Mouse (Mus musculus) liver, embryonic 14.5 days (tissue): ENCODE results near the gene Ilf2. TPM values are rescaled to one million over a fixed set of nuclear protein-coding genes. Genes with fewer than 3 reads are reported as not detected.

Experiments
- ATAC-seq: fragments of 200-750 bp; cut with Nextera tagmentation; 2 replicates; pipeline ENCODE4 v1.8.0; 2017; ENCODE audit warnings: moderate number of reproducible peaks, mild to moderate bottlenecking, moderate library complexity; ENCODE audit not compliant: insufficient read depth
- DNase-seq, 3 experiments: peaks; one replicate each; pipeline ENCODE4 v3.0.0-alpha.2; 2012 to 2013; ENCODE audit warnings: low read depth in 3 of 3, low spot score in 3 of 3
- H3K27ac ChIP-seq: fragments of 300-500 bp; sonication (generic); 2 replicates; pipeline ENCODE4 v1.5.1; 2014; ENCODE audit warnings: moderate library complexity, mild to moderate bottlenecking, control low read depth, inconsistent platforms
- H3K27me3 ChIP-seq: fragments of 300-500 bp; sonication (generic); 2 replicates; pipeline ENCODE4 v1.6.1; 2014; ENCODE audit warnings: mild to moderate bottlenecking, low read length, moderate library complexity; ENCODE audit not compliant: control insufficient read depth, insufficient read depth
- H3K36me3 ChIP-seq: fragments of 300-500 bp; sonication (generic); replicated peaks from 2 replicates; pipeline ENCODE4 v1.6.1; 2014; ENCODE audit warnings: low read depth; ENCODE audit not compliant: control insufficient read depth, insufficient read depth
- H3K4me1 ChIP-seq, 2 experiments: fragments of 200-500 bp in 1 of 2; fragments of 300-500 bp in 1 of 2; sonication (generic) in 1 of 2; replicated peaks; 2 replicates each; pipeline ENCODE4 v1.6.1; 2012 to 2014; ENCODE audit warnings: antibody characterized with exemption in 1 of 2, inconsistent platforms in 1 of 2, low read length in 1 of 2; ENCODE audit not compliant: control insufficient read depth in 2 of 2, insufficient read depth in 2 of 2
- H3K4me2 ChIP-seq: fragments of 300-500 bp; sonication (generic); 2 replicates; pipeline ENCODE4 v1.6.1; 2014; ENCODE audit warnings: low read depth, mild to moderate bottlenecking, control low read depth, moderate library complexity
- H3K4me3 ChIP-seq, 2 experiments: fragments of 200-500 bp in 1 of 2; fragments of 300-500 bp in 1 of 2; sonication (generic) in 1 of 2; 2 replicates each; pipeline ENCODE4 v1.5.1; 2012 to 2014; ENCODE audit warnings: low read depth in 2 of 2, low read length in 2 of 2, mild to moderate bottlenecking in 2 of 2, control low read depth in 1 of 2, inconsistent platforms in 1 of 2, moderate library complexity in 1 of 2; ENCODE audit not compliant: insufficient read depth in 1 of 2
- H3K9ac ChIP-seq: fragments of 300-500 bp; sonication (generic); replicated peaks from 2 replicates; pipeline ENCODE4 v1.6.1; 2014; ENCODE audit warnings: mild to moderate bottlenecking, control low read depth, moderate library complexity
- H3K9me3 ChIP-seq: fragments of 300-500 bp; sonication (generic); 2 replicates; pipeline ENCODE4 v1.6.1; 2016; ENCODE audit warnings: low read length, mixed read lengths; ENCODE audit not compliant: control insufficient read depth
- CTCF ChIP-seq: IDR thresholded peaks from 2 replicates; pipeline ENCODE4 v1.5.1; 2016; ENCODE audit warnings: antibody characterized with exemption, low read depth, control low read depth
- EP300 ChIP-seq: IDR thresholded peaks from 2 replicates; pipeline ENCODE4 v1.6.1; 2016; ENCODE audit warnings: antibody characterized with exemption, low read depth
- WGBS: fragments of 180-500 bp; shearing (Covaris S2); extraction: QIAGEN DNeasy Blood & Tissue Kit; methylation state at CpG from one replicate; pipeline ENCODE4 v1.1.7; 2014; ENCODE audit not compliant: insufficient replicate concordance; 5-methylcytosine and 5-hydroxymethylcytosine counted together
- polyA plus RNA-seq, 2 experiments: library from polyadenylated mRNA; depleted of rRNA in 1 of 2; stranded (reverse) in 1 of 2; unstranded in 1 of 2; fragments of >200 nt; fragmentation: Nextera tagmentation in 1 of 2; extraction: Ambion mirVana in 1 of 2; gene quantifications; 2 replicates each; pipeline versions ENCODE4 v1.2.1 to v1.2.3; 2012 to 2014

Ilf2 gene
- polyA plus RNA-seq, 2 experiments, result 34.5 to 46.5 TPM

- no peak for TF ChIP-seq CTCF
- TF ChIP-seq EP300, result no peak
- Histone ChIP-seq H3K4me1 (peaks cover 0 to 2% of the 10 kb centered on the region in 2 experiments; a peak in 1 of 4 replicates), H3K27ac (no peak overlapping the region), H3K27me3 (peaks cover 45% of the 10 kb centered on the region), H3K4me2 (no peak overlapping the region), H3K4me3 (no peak overlapping the region), H3K9me3 (no peaks in the 10 kb centered on the region), H3K36me3 (no peaks in the 10 kb centered on the region), H3K9ac (no peak overlapping the region)
- DNase-seq (no peak), ATAC-seq (no peak)
- WGBS, result 62% methylated on average over 3 of the region's 3 CpGs
Measured at GRCm38 (mm10) chr3:90461935-90462334, 14.0 kb upstream of the Ilf2 start.

GRCm38 (mm10) chr3:90462579-90462978 is 13.3 kb upstream of the Ilf2 start:
- DNase-seq, result no peak

GRCm38 (mm10) chr3:90464552-90465080 is 11.3 kb upstream of the Ilf2 start:
- no peak overlapping the region for H3K27ac ChIP-seq
- no peak for DNase-seq
- peak overlapping the region; percentile 67 for H3K4me2 ChIP-seq
- H3K27me3 ChIP-seq, result peaks cover 45% of the 10 kb centered on the region
- ATAC-seq, result no peak
- no peak for TF ChIP-seq EP300
- no peak for TF ChIP-seq CTCF
- no peak overlapping the region for H3K9ac ChIP-seq
- H3K4me3 ChIP-seq, result peak overlapping the region; percentile 10 to 48; a peak in 3 of 4 replicates
- no peaks in the 10 kb centered on the region for H3K9me3 ChIP-seq
- no peaks in the 10 kb centered on the region for H3K36me3 ChIP-seq
- 15% methylated on average over 37 of the region's 37 CpGs for WGBS
- peaks cover 0 to 2% of the 10 kb centered on the region in 2 experiments; a peak in 1 of 4 replicates for H3K4me1 ChIP-seq

More at GRCm38 (mm10) chr3:90462579-90462978, 13.3 kb upstream of the Ilf2 start:
- no peak overlapping the region for H3K9ac ChIP-seq
- H3K27ac ChIP-seq, result no peak overlapping the region
- H3K4me3 ChIP-seq, result no peak overlapping the region
- no peaks in the 10 kb centered on the region for H3K36me3 ChIP-seq
- ATAC-seq, result no peak
- 22% methylated on average over 7 of the region's 7 CpGs for WGBS
- H3K9me3 ChIP-seq, result no peaks in the 10 kb centered on the region
- peaks cover 0 to 2% of the 10 kb centered on the region in 2 experiments; a peak in 1 of 4 replicates for H3K4me1 ChIP-seq
- no peak for TF ChIP-seq EP300
- TF ChIP-seq CTCF, result no peak
- H3K4me2 ChIP-seq, result no peak overlapping the region
- H3K27me3 ChIP-seq, result peaks cover 45% of the 10 kb centered on the region

GRCm38 (mm10) chr3:90465081-90465685 is 10.7 kb upstream of the Ilf2 start:
- peaks cover 0 to 2% of the 10 kb centered on the region in 2 experiments; a peak in 1 of 4 replicates for H3K4me1 ChIP-seq
- DNase-seq (no peak), ATAC-seq (no peak)
- peak overlapping the region; percentile 26 to 48 for H3K4me3 ChIP-seq
- no peak overlapping the region for H3K9ac ChIP-seq
- WGBS, result 3% methylated on average over 75 of the region's 75 CpGs
- no peak overlapping the region for H3K27ac ChIP-seq
- H3K9me3 ChIP-seq, result no peaks in the 10 kb centered on the region
- TF ChIP-seq CTCF (no peak), EP300 (no peak)
- H3K4me2 ChIP-seq, result peak overlapping the region; percentile 67
- no peaks in the 10 kb centered on the region for H3K36me3 ChIP-seq
- H3K27me3 ChIP-seq, result peaks cover 45% of the 10 kb centered on the region

- H3K36me3 ChIP-seq, result no peaks in the 10 kb centered on the region
- peaks cover 45% of the 10 kb centered on the region for H3K27me3 ChIP-seq
- no peak for TF ChIP-seq CTCF
- no peak for TF ChIP-seq EP300
- WGBS, result under 1% methylated on average over 31 of the region's 49 CpGs
- peak; percentile 34 for ATAC-seq
- H3K4me1 ChIP-seq, result peaks cover 0 to 2% of the 10 kb centered on the region in 2 experiments; a peak in 1 of 4 replicates
- H3K4me2 ChIP-seq, result peak within 1 kb of the TSS; percentile 67
- peak within 1 kb of the TSS; percentile 26 to 48 for H3K4me3 ChIP-seq
- H3K27ac ChIP-seq, result no peak within 1 kb of the TSS
- DNase-seq, result no peak
- H3K9ac ChIP-seq, result no peak within 1 kb of the TSS
- H3K9me3 ChIP-seq, result no peaks in the 10 kb centered on the region
Measured at GRCm38 (mm10) chr3:90465686-90466310, 10.1 kb upstream of the Ilf2 start, which contains the start of gene Npr1. Gene Npr1 (minus strand): TSS chr3:90465866.
